Mouse (Mus musculus) embryonic facial prominence, embryonic 12.5 days (tissue): ENCODE measurements at regions not wholly inside any gene's neighbourhood (a gene's known extent, or its start where the extent isn't known, plus 50 kb on each side); places are given as distances from the start of the nearest gene placed in this dataset.

ENCODE experiments used
- ATAC-seq: fragments of 200-750 bp; cut with Nextera tagmentation; 2 replicates; pipeline ENCODE4 v1.8.0; 2017; ENCODE audit not compliant: insufficient number of reproducible peaks, insufficient read depth, low FRiP score, low TSS enrichment
- H3K27ac ChIP-seq: fragments of 300-500 bp; sonication (generic); 2 replicates; pipeline ENCODE4 v1.5.1; 2016; ENCODE audit warnings: mild to moderate bottlenecking
- H3K27me3 ChIP-seq: fragments of 300-500 bp; sonication (generic); 2 replicates; pipeline ENCODE4 v1.6.1; 2016; ENCODE audit warnings: mild to moderate bottlenecking, moderate library complexity
- H3K36me3 ChIP-seq: fragments of 300-500 bp; sonication (generic); 2 replicates; pipeline ENCODE4 v1.6.1; 2016; ENCODE audit warnings: mild to moderate bottlenecking
- H3K4me1 ChIP-seq: fragments of 300-500 bp; sonication (generic); 2 replicates; pipeline ENCODE4 v1.6.1; 2016
- H3K4me2 ChIP-seq: fragments of 300-500 bp; sonication (generic); replicated peaks from 2 replicates; pipeline ENCODE4 v1.6.1; 2016; ENCODE audit warnings: mild to moderate bottlenecking, moderate library complexity
- H3K4me3 ChIP-seq: fragments of 300-500 bp; sonication (generic); 2 replicates; pipeline ENCODE4 v1.5.1; 2016; ENCODE audit warnings: mild to moderate bottlenecking
- H3K9ac ChIP-seq: fragments of 300-500 bp; sonication (generic); 2 replicates; pipeline ENCODE4 v1.6.1; 2016; ENCODE audit warnings: mild to moderate bottlenecking, moderate library complexity
- H3K9me3 ChIP-seq: fragments of 300-500 bp; sonication (generic); 2 replicates; pipeline ENCODE4 v1.6.1; 2016; ENCODE audit warnings: mild to moderate bottlenecking, moderate library complexity
- WGBS: fragments of 180-500 bp; shearing (Covaris S2); methylation state at CpG from one replicate; pipeline ENCODE4 v1.1.7; 2016; 5-methylcytosine and 5-hydroxymethylcytosine counted together

- Histone ChIP-seq H3K4me2 (no peak overlapping the region), H3K9me3 (no peaks in the 10 kb centered on the region), H3K36me3 (no peaks in the 10 kb centered on the region), H3K4me3 (no peak overlapping the region), H3K27ac (no peak overlapping the region), H3K4me1 (no peaks in the 10 kb centered on the region), H3K9ac (no peak overlapping the region), H3K27me3 (no peaks in the 10 kb centered on the region)
- no peak for ATAC-seq
- 71% methylated on average over 1 of the region's 1 CpGs for WGBS
Observed at GRCm38 (mm10) chr10:97965881-97966280, 239.3 kb upstream of the C030005K15Rik start.

- WGBS, result 70% methylated on average over 2 of the region's 2 CpGs
- Histone ChIP-seq H3K9me3 (no peaks in the 10 kb centered on the region), H3K4me2 (no peak overlapping the region), H3K27me3 (no peaks in the 10 kb centered on the region), H3K36me3 (no peaks in the 10 kb centered on the region), H3K27ac (no peak overlapping the region), H3K4me1 (no peaks in the 10 kb centered on the region), H3K4me3 (no peak overlapping the region), H3K9ac (no peak overlapping the region; the same call in 1 of the 2 replicates)
- ATAC-seq, result no peak
Observed at GRCm38 (mm10) chr10:97966931-97967330, 240.4 kb upstream of the C030005K15Rik start.

DNA sequence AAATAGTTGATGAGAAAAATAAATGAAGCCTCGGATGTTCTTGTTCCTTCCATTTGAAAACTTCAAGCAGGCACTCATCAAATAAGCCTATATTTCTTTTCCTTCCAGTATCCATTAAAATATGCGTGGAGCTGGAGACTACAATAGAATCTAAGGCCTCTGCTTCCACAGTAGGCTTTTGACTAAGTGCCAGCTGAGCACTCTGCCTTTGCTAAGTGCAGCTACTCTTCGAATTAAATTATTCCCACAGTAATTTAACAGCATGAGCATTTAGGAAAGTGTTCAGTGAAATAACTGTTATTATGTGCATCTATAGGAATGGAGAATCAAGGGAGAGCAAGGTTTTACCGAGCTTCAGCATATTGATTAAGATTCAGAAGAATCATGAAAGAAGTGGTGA is 280.5 kb upstream of the C030005K15Rik start:
- Histone ChIP-seq H3K4me2 (no peak overlapping the region), H3K36me3 (no peaks in the 10 kb centered on the region), H3K9me3 (no peaks in the 10 kb centered on the region), H3K4me1 (no peaks in the 10 kb centered on the region), H3K27me3 (no peaks in the 10 kb centered on the region), H3K9ac (no peak overlapping the region), H3K27ac (no peak overlapping the region), H3K4me3 (no peak overlapping the region)
- ATAC-seq, result no peak
- WGBS, result 65% methylated on average over 4 of the region's 4 CpGs

DNA sequence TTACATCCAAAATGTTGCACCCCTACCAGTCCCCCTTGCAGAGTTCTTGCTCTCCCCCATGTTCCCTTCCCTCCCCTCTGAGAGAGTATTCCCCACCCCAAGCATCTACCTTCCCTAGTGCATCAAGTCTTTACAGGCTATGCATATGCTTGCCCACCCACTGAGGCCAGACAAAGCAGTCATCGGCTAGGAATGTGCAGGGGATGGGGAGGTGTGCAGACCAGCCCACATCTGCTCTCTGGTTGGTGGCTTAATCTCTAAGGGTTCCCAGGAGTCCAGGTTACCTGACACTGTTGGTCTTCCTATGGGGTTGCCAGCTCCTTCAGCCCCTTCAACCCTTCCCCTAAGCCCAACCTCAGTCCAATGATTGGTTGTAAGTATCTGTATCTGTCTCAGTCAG is 281.8 kb upstream of the C030005K15Rik start:
- Histone ChIP-seq H3K27me3 (no peaks in the 10 kb centered on the region), H3K27ac (no peak overlapping the region), H3K36me3 (no peaks in the 10 kb centered on the region), H3K4me1 (no peaks in the 10 kb centered on the region), H3K9me3 (no peaks in the 10 kb centered on the region), H3K9ac (no peak overlapping the region), H3K4me3 (no peak overlapping the region), H3K4me2 (no peak overlapping the region)
- WGBS, result 36% methylated on average over 1 of the region's 1 CpGs
- no peak; the same call in 1 of the 2 replicates for ATAC-seq

DNA sequence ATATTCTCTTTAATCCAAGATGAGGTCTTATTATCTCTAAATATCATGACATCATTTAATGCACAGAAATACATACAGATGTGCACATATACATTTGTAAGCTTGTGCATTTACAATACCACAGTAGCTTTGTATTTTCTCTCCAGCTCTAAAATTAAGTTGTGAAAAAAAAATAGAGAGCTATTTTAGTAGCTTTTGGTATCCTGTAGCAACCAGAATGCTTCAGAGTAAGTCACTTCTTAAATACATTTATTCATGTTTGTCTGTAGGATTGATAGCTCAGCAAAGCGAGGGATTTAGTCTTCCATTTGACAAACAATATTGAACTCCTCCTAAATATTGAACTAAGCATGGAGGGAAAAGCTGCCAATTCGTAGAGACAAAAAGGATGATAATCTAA is 286.4 kb upstream of the C030005K15Rik start:
- Histone ChIP-seq H3K9me3 (no peaks in the 10 kb centered on the region), H3K4me3 (no peak overlapping the region), H3K27me3 (no peaks in the 10 kb centered on the region), H3K4me2 (no peak overlapping the region), H3K9ac (no peak overlapping the region), H3K27ac (no peak overlapping the region), H3K4me1 (no peaks in the 10 kb centered on the region), H3K36me3 (no peaks in the 10 kb centered on the region)
- 81% methylated on average over 2 of the region's 2 CpGs for WGBS
- ATAC-seq, result no peak

DNA sequence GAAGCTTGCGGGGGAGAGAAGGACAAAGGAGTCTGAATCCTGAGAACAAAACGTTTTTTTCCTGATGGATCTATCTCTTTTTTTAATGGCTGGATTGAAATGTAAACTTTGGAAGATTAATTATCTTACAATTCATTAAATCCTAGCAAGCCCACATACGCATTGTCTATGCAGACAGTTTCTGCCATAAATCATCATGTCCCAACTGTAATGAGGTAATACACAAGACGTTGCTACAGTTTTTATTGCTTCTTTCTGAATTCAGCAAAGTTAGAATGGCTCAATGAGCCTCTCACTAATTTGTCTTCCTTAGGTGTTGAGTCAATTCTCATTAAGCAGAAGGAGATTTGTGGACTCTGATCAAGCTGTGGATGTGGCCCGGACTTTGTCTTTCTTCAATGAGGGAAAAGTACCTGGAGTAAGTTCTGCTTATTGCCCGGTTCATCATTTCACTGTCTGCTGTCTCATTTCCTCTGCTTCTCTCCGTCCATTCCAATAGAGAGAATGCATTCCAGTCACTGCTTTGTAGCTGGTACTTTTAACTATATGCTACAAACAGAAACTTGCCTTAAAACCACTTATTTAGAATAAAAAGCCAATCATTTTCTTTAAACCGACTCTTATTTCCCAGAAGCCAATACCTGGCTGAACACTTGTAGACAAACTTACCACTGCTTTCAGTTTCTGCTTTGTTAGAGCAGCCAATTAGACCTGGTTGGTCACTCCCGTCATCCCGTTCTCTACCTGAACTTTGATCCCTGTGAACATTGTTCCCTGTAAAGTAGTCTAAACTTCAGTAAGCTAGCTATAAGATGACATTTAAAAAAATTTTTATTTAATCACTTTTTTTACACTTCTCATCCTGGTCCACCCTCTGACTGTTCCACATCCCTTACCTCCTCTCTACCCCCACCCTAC is 288.7 kb upstream of the C030005K15Rik start:
- ATAC-seq, result no peak
- 83% methylated on average over 10 of the region's 10 CpGs for WGBS

DNA sequence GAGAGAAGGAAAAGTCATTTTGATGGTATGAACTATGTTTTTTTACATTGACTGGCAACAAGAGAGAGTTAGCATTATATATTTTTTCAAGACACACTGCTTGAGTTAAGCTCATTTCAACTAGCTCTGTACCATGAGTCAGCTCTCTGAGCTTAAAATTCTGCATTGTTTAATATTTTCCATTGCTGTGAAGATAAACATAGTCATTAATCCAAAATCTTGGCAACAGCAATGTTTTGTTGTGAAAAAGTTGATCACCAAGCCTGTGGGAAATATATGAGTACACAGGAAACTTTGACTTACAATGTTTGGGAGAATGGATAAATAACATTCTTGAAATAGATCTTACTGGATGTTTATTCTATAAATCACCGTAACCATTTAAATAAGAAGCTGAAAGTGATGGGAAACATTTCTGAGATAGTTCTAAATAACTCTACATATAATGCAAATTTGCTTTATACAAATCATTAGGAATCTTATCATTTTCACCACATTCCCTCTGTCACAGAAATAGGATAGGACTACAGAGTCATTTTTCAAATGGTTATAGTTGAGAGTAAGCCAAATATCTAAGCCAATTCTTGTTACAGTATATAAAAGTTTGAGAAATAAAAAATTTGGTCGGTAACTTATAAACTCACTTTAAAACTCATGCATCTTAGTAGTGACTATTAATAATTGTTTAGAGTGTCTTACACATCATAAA is 290.2 kb upstream of the C030005K15Rik start:
- no peak for ATAC-seq
- Histone ChIP-seq H3K4me3 (no peak overlapping the region), H3K9ac (no peak overlapping the region), H3K4me2 (no peak overlapping the region), H3K27ac (no peak overlapping the region), H3K36me3 (no peaks in the 10 kb centered on the region), H3K9me3 (no peaks in the 10 kb centered on the region), H3K27me3 (no peaks in the 10 kb centered on the region), H3K4me1 (no peaks in the 10 kb centered on the region)
- WGBS, result 89% methylated on average over 2 of the region's 2 CpGs

More for the DNA sequence above, 288.7 kb upstream of the C030005K15Rik start:
- Histone ChIP-seq H3K36me3 (no peaks in the 10 kb centered on the region), H3K4me1 (no peaks in the 10 kb centered on the region), H3K9ac (no peak overlapping the region), H3K27ac (no peak overlapping the region), H3K27me3 (no peaks in the 10 kb centered on the region), H3K9me3 (no peaks in the 10 kb centered on the region), H3K4me2 (no peak overlapping the region), H3K4me3 (no peak overlapping the region)

DNA sequence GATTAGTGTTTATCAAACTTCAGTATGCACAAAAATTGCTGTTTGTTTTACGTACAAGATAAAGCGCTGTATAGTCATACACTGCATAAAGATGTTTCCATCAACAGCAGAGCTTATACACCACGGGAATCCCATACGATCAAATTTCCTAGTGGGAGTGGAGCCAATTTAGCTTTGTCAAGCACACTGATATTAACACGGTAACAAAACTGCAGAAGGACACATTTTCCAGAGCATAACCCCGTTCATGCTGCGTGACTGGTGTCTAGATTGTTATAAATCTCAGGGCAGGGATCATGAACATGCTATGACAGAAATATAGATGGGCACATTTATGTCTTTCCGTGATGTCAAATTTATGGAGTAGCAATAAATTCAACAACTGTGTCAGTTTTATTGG is 302.6 kb upstream of the C030005K15Rik start:
- Histone ChIP-seq H3K9ac (no peak overlapping the region), H3K4me2 (no peak overlapping the region), H3K36me3 (no peaks in the 10 kb centered on the region), H3K27ac (no peak overlapping the region), H3K4me3 (no peak overlapping the region), H3K27me3 (no peaks in the 10 kb centered on the region), H3K4me1 (no peaks in the 10 kb centered on the region), H3K9me3 (no peaks in the 10 kb centered on the region)
- no peak for ATAC-seq
- WGBS, result 74% methylated on average over 8 of the region's 8 CpGs

DNA sequence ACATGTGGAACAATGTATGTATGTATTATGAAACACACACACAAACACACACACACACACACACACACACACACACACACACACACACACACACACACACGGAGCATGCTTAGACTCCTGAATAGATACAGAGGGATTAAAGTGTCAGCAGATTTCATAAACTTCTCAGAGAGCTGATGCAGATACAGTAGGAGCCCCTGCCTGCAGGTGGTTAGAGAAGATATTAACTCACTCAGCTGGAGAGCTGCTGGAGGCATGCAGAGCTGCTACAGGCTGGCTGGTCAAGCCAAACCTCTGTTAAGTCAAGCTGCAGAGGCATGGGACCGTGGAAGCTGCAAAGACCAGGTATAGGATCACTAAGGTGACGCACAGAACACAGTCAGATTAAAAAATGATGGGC is 303.1 kb upstream of the C030005K15Rik start:
- Histone ChIP-seq H3K9ac (no peak overlapping the region), H3K4me2 (no peak overlapping the region), H3K36me3 (no peaks in the 10 kb centered on the region), H3K27ac (no peak overlapping the region), H3K27me3 (no peaks in the 10 kb centered on the region), H3K4me1 (no peaks in the 10 kb centered on the region), H3K9me3 (no peaks in the 10 kb centered on the region), H3K4me3 (no peak overlapping the region)
- no peak for ATAC-seq
- WGBS, result 66% methylated on average over 3 of the region's 3 CpGs

DNA sequence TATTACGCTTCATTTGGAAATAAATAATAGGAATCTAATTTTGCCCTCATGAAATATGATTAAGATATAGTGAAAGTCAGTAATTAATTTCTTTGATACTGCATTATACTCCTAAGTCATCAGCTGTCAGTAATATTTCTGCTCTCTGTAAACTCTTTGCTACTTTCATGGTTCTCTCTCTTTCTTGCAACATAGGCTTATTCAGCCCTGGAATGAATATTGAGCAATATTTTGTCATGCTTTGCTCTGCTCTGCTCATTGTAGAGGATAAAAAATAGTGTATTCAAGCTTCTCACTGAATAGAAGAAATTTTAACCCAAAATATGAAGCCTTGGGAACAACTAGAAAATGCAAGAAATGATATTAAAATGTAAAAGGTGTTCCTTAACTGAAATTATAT is 306.1 kb upstream of the C030005K15Rik start:
- H3K27ac ChIP-seq, result no peak overlapping the region
- H3K27me3 ChIP-seq, result no peaks in the 10 kb centered on the region
- H3K4me3 ChIP-seq, result no peak overlapping the region
- WGBS, result 95% methylated on average over 1 of the region's 1 CpGs
- H3K9ac ChIP-seq, result no peak overlapping the region
- H3K4me2 ChIP-seq, result no peak overlapping the region
- no peak for ATAC-seq
- H3K36me3 ChIP-seq, result no peaks in the 10 kb centered on the region
- H3K4me1 ChIP-seq, result no peaks in the 10 kb centered on the region
- no peaks in the 10 kb centered on the region for H3K9me3 ChIP-seq

DNA sequence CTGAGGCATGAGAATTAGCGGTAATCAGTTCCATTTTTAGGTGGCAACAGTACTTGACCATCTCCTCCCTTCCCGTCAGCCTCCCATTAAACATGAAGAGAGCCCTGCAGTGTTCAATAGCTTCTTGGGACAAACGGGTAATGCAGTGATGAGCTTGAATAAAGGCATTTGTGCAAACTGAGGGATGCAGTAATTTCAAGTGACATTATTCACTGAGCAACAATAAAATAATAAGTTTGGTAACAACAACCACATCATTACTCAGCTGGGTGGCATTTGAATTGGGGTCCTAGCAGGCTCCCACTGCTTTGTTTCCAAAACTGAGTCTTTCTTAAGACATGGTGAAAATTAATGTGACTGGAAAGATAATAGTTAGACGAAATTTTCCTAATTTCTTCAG is 315.2 kb upstream of the C030005K15Rik start:
- Histone ChIP-seq H3K4me1 (no peaks in the 10 kb centered on the region), H3K4me2 (no peak overlapping the region), H3K9me3 (no peaks in the 10 kb centered on the region), H3K4me3 (no peak overlapping the region), H3K9ac (no peak overlapping the region), H3K27me3 (no peaks in the 10 kb centered on the region), H3K27ac (no peak overlapping the region), H3K36me3 (no peaks in the 10 kb centered on the region)
- WGBS, result 60% methylated on average over 4 of the region's 4 CpGs
- no peak for ATAC-seq

DNA sequence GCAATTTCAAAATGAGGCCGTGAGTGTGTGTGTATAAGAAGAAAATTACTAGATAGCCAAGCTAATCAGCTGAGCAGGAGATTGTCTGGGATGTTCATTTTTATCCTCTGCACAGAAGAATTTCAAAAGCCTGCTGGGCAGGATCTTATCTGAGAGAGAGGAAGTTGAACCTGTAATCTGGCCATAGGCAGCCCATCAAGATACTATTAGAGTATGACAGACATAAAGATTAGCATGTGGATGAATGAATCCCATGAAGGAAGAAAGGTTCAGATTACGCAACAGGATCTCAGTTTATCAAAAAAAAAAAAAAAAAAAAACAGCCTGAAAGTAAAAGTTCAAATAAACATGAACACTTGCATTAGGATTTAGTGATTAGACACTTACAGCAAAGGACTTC is 317.3 kb upstream of the C030005K15Rik start:
- no peak for ATAC-seq
- no peak overlapping the region for H3K27ac ChIP-seq
- no peaks in the 10 kb centered on the region for H3K4me1 ChIP-seq

More for the DNA sequence above, 317.3 kb upstream of the C030005K15Rik start:
- Histone ChIP-seq H3K27me3 (no peaks in the 10 kb centered on the region), H3K9ac (no peak overlapping the region), H3K36me3 (no peaks in the 10 kb centered on the region), H3K4me2 (no peak overlapping the region), H3K9me3 (no peaks in the 10 kb centered on the region), H3K4me3 (no peak overlapping the region)
- WGBS, result 68% methylated on average over 2 of the region's 2 CpGs
